Mouse (Mus musculus) layer of hippocampus, adult 18-20 months (tissue): Measurements from ENCODE around the gene Klhl29. TPM values are rescaled to one million over a fixed set of nuclear protein-coding genes. Genes with fewer than 3 reads are reported as not detected.

Experiments
- DNase-seq, 2 experiments: peaks; one replicate each; pipeline ENCODE4 v3.0.0; 2022; ENCODE audit warnings: low spot score in 2 of 2
- total RNA-seq, 2 experiments: library from RNA; stranded (reverse); gene quantifications; 2 replicates each; pipeline ENCODE4 v1.2.3; 2021

Klhl29 gene
- total RNA-seq, 2 experiments from 2014 or later = 40.8 to 44.5 TPM

- DNase-seq = no peak
These were observed 148.5 kb downstream of the Klhl29 start for GRCm38 (mm10) chr12:5226676-5227654.

- no peak for DNase-seq
These were observed 151.9 kb downstream of the Klhl29 start for GRCm38 (mm10) chr12:5223595-5223994.

- no peak for DNase-seq
These were observed 152.9 kb downstream of the Klhl29 start for GRCm38 (mm10) chr12:5222439-5223202.

- peak in 1 of 2 experiments; percentile 58 for DNase-seq
These were observed 155.4 kb downstream of the Klhl29 start for GRCm38 (mm10) chr12:5219913-5220575.

- DNase-seq = peak in 1 of 2 experiments; percentile 67
These were observed 159.4 kb downstream of the Klhl29 start for GRCm38 (mm10) chr12:5215836-5216747.

GRCm38 (mm10) chr12:5214266-5214665 lies 161.2 kb downstream of the Klhl29 start:
- DNase-seq = no peak

- DNase-seq = peak in 1 of 2 experiments; percentile 58
These were observed 162.0 kb downstream of the Klhl29 start for GRCm38 (mm10) chr12:5213339-5214104.

- DNase-seq = no peak
These were observed 163.6 kb downstream of the Klhl29 start for GRCm38 (mm10) chr12:5211884-5212283.

- DNase-seq = peak; percentile 68 to 86
These were observed 164.7 kb downstream of the Klhl29 start for GRCm38 (mm10) chr12:5210786-5211185.

GRCm38 (mm10) chr12:5207941-5208905 lies 167.3 kb downstream of the Klhl29 start:
- DNase-seq = no peak

GRCm38 (mm10) chr12:5207172-5207571 lies 168.3 kb downstream of the Klhl29 start:
- DNase-seq = no peak

- DNase-seq = no peak
These were observed 171.2 kb downstream of the Klhl29 start for GRCm38 (mm10) chr12:5204071-5204840.

GRCm38 (mm10) chr12:5203385-5203784 lies 172.1 kb downstream of the Klhl29 start:
- DNase-seq = no peak

GRCm38 (mm10) chr12:5198254-5198653 lies 177.2 kb downstream of the Klhl29 start:
- no peak for DNase-seq

- no peak for DNase-seq
These were observed 181.3 kb downstream of the Klhl29 start for GRCm38 (mm10) chr12:5194176-5194575.

- no peak for DNase-seq
These were observed 183.1 kb downstream of the Klhl29 start for GRCm38 (mm10) chr12:5192380-5192718.

- DNase-seq = no peak
These were observed 183.7 kb downstream of the Klhl29 start for GRCm38 (mm10) chr12:5191628-5192379.
